Mouse (Mus musculus) lung, postnatal 0 days (tissue): ENCODE results near the gene Sorcs2.

Experiments used
- CTCF ChIP-seq: IDR thresholded peaks from 2 replicates; pipeline ENCODE4 v1.5.1; 2016; ENCODE audit warnings: antibody characterized with exemption, mild to moderate bottlenecking
- EP300 ChIP-seq: IDR thresholded peaks from 2 replicates; pipeline ENCODE4 v1.6.1; 2016; ENCODE audit warnings: antibody characterized with exemption, mild to moderate bottlenecking, control low read depth

DNA sequence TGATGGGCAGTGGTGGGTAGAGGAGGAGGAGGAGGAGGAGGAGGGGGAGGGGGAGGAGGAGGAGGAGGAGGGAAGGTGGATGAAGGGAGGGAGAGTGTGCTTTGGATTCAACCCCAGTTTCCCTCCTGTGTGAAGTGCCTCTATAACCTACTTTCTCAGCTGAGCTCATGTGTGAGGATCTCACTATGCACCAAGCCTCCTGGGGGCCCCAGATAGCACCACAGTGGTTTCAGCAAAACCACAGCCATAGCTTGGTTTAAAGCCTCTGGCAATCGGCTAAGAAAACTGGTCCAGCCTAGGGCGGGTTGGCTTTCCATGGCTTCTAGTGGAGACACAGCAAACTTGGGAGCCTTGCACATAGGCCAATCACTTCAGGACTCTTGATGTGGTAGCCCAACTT is 284.2 kb downstream of the Sorcs2 start:
- TF ChIP-seq CTCF (no peak), EP300 (no peak)
